Mouse (Mus musculus): Measurements from ENCODE around the gene Ndufs1.

GRCm38 (mm10) chr1:63199387-63199786 lies 22.8 kb upstream of the Ndufs1 start:
- no peak for TF ChIP-seq GATA1 (IDR thresholded peaks at IDR 0.05; ENCODE audit: low read length)
- no peak for TF ChIP-seq TAL1 (IDR thresholded peaks at IDR 0.05; ENCODE audit: low read length)

All from erythroblast, embryonic 14.5 days (primary cell).